Mouse (Mus musculus): ENCODE data around the gene Cobl.

The Cobl gene

GRCm38 (mm10) chr11:12309423-12310023 lies 155.2 kb downstream of the Cobl start:
- DNase-seq (ENCODE audit: low spot score): no peak

- no peak for DNase-seq (ENCODE audit: low spot score)
Measured at GRCm38 (mm10) chr11:12304879-12305278, 159.9 kb downstream of the Cobl start.

GRCm38 (mm10) chr11:12299701-12300446 lies 164.9 kb downstream of the Cobl start:
- DNase-seq (ENCODE audit: low spot score): no peak

- DNase-seq (ENCODE audit: low spot score): no peak
Measured at GRCm38 (mm10) chr11:12291654-12291935, 173.2 kb downstream of the Cobl start.

GRCm38 (mm10) chr11:12290911-12291653 lies 173.7 kb downstream of the Cobl start:
- peak; percentile 76 for DNase-seq (ENCODE audit: low spot score)

GRCm38 (mm10) chr11:12285319-12286021 lies 179.3 kb downstream of the Cobl start:
- no peak for DNase-seq (ENCODE audit: low spot score)

GRCm38 (mm10) chr11:12280711-12281110 lies 184.0 kb downstream of the Cobl start:
- no peak for DNase-seq (ENCODE audit: low spot score)

GRCm38 (mm10) chr11:12274276-12274675 lies 190.5 kb downstream of the Cobl start:
- no peak for DNase-seq (ENCODE audit: low spot score)

GRCm38 (mm10) chr11:12273726-12274125 lies 191.0 kb downstream of the Cobl start:
- DNase-seq (ENCODE audit: low spot score): no peak

GRCm38 (mm10) chr11:12258411-12258810 lies 206.3 kb downstream of the Cobl start:
- no peak for DNase-seq (ENCODE audit: low spot score)

- DNase-seq (ENCODE audit: low spot score): no peak
Measured at GRCm38 (mm10) chr11:12257324-12258118, 207.2 kb downstream of the Cobl start.

- DNase-seq (ENCODE audit: low spot score): no peak
Measured at GRCm38 (mm10) chr11:12245327-12245915, 219.3 kb downstream of the Cobl start.

GRCm38 (mm10) chr11:12236341-12236740 lies 228.4 kb downstream of the Cobl start:
- DNase-seq (ENCODE audit: low spot score): no peak

- no peak for DNase-seq (ENCODE audit: low spot score)
Measured at GRCm38 (mm10) chr11:12234876-12235275, 229.9 kb downstream of the Cobl start.

- DNase-seq (ENCODE audit: low spot score): no peak
Measured at GRCm38 (mm10) chr11:12234126-12234525, 230.6 kb downstream of the Cobl start.

- no peak for DNase-seq (ENCODE audit: low spot score)
Measured at GRCm38 (mm10) chr11:12232743-12233125, 232.0 kb downstream of the Cobl start.

GRCm38 (mm10) chr11:12232041-12232742 lies 232.6 kb downstream of the Cobl start:
- DNase-seq (ENCODE audit: low spot score): no peak

GRCm38 (mm10) chr11:12231481-12232035 lies 233.2 kb downstream of the Cobl start:
- peak; percentile 65 for DNase-seq (ENCODE audit: low spot score)

GRCm38 (mm10) chr11:12229411-12229810 lies 235.3 kb downstream of the Cobl start:
- no peak for DNase-seq (ENCODE audit: low spot score)

- no peak for DNase-seq (ENCODE audit: low spot score)
Measured at GRCm38 (mm10) chr11:12227343-12227742, 237.4 kb downstream of the Cobl start.
